Mouse (Mus musculus): ENCODE results near the gene Gm20852. TPM values are rescaled to one million over a fixed set of nuclear protein-coding genes. Genes with fewer than 3 reads are reported as not detected.
"Not testable (repeated sequence)": the region's sequence is repeated elsewhere in the genome, so short reads cannot be mapped to it uniquely, and the experiment has no call there.

Gene Gm20852
- not detected in 2 replicates for polyA plus RNA-seq (2016; fragmentation: Nextera tagmentation; extraction: Ambion mirVana)

GRCm38 (mm10) chrY:66742023-66742422 lies at the start of gene Gm20852:
Gm20852 (minus strand) TSS chrY:66742123.
- H3K27me3 ChIP-seq (replicated peaks); H3K9me3 ChIP-seq (replicated peaks); H3K4me2 ChIP-seq; H3K4me1 ChIP-seq; H3K9ac ChIP-seq; H3K36me3 ChIP-seq; H3K4me3 ChIP-seq; H3K27ac ChIP-seq; ATAC-seq: not testable (repeated sequence)
- no CpG with 5 or more reads among the region's 4 CpGs for WGBS (ENCODE audit: insufficient replicate concordance)

Measured in liver, embryonic 12.5 days (tissue).